Mouse (Mus musculus) midbrain, postnatal 0 days (tissue): Measurements from ENCODE around the gene Fgf22. TPM values are rescaled to one million over a fixed set of nuclear protein-coding genes. Genes with fewer than 3 reads are reported as not detected.

Source experiments
- ATAC-seq: fragments of 200-750 bp; cut with Nextera tagmentation; 2 replicates; pipeline ENCODE4 v1.8.0; 2017; ENCODE audit warnings: moderate number of reproducible peaks, mild to moderate bottlenecking, moderate TSS enrichment, moderate library complexity; ENCODE audit not compliant: low FRiP score
- DNase-seq: peaks from one replicate; pipeline ENCODE4 v3.0.0-alpha.2; 2015; ENCODE audit warnings: low spot score
- H3K27ac ChIP-seq: fragments of 300-500 bp; sonication (generic); 2 replicates; pipeline ENCODE4 v1.5.1; 2014; ENCODE audit warnings: low read depth, mild to moderate bottlenecking, low read length, mixed read lengths
- H3K27me3 ChIP-seq: fragments of 300-500 bp; sonication (generic); 2 replicates; pipeline ENCODE4 v1.6.1; 2014; ENCODE audit warnings: low read length, control low read depth, mixed read lengths; ENCODE audit not compliant: insufficient read depth
- H3K36me3 ChIP-seq: fragments of 300-500 bp; sonication (generic); 2 replicates; pipeline ENCODE4 v1.6.1; 2014; ENCODE audit warnings: low read length, control low read depth, mixed read lengths; ENCODE audit not compliant: insufficient read depth
- H3K4me1 ChIP-seq: fragments of 300-500 bp; sonication (generic); 2 replicates; pipeline ENCODE4 v1.6.1; 2014; ENCODE audit warnings: mild to moderate bottlenecking, control low read depth, antibody characterized with exemption, low read length, mixed read lengths; ENCODE audit not compliant: insufficient read depth
- H3K4me2 ChIP-seq: fragments of 300-500 bp; sonication (generic); 2 replicates; pipeline ENCODE4 v1.6.1; 2014; ENCODE audit warnings: low read depth, mild to moderate bottlenecking, low read length, mixed read lengths; ENCODE audit not compliant: poor library complexity, severe bottlenecking
- H3K4me3 ChIP-seq: fragments of 300-500 bp; sonication (generic); 2 replicates; pipeline ENCODE4 v1.5.1; 2014; ENCODE audit warnings: low read depth, mild to moderate bottlenecking, low read length, moderate library complexity
- H3K9ac ChIP-seq: fragments of 300-500 bp; sonication (generic); replicated peaks from 2 replicates; pipeline ENCODE4 v1.6.1; 2014; ENCODE audit warnings: mild to moderate bottlenecking, low read length, moderate library complexity, mixed read lengths; ENCODE audit not compliant: poor library complexity, severe bottlenecking
- H3K9me3 ChIP-seq: fragments of 300-500 bp; sonication (generic); 2 replicates; pipeline ENCODE4 v1.6.1; 2016; ENCODE audit warnings: low read length, control low read depth
- CTCF ChIP-seq: IDR thresholded peaks from 2 replicates; pipeline ENCODE4 v1.5.1; 2016; ENCODE audit warnings: antibody characterized with exemption, mild to moderate bottlenecking
- WGBS: fragments of 180-500 bp; shearing (Covaris S2); extraction: QIAGEN DNeasy Blood & Tissue Kit; methylation state at CpG from one replicate; pipeline ENCODE4 v1.1.7; 2014; 5-methylcytosine and 5-hydroxymethylcytosine counted together
- polyA plus RNA-seq: library from polyadenylated mRNA; unstranded; fragments of >200 nt; fragmentation: Nextera tagmentation; extraction: Ambion mirVana; gene quantifications from 2 replicates; pipeline ENCODE4 v1.2.1, GENCODE M21; 2015
- total RNA-seq: library from RNA; depleted of rRNA; stranded (reverse); fragments of >200 nt; gene quantifications from 2 replicates; pipeline ENCODE4 v1.2.3, GENCODE M21; 2014

The Fgf22 gene
- total and polyA plus RNA-seq, 2 experiments from 2014 or later = 1.7 to 3.1 TPM

- H3K4me2 ChIP-seq = peak overlapping the region; percentile 18; the same call in 1 of the 2 replicates
- H3K9ac ChIP-seq = no peak overlapping the region
- no peak for ATAC-seq
Observed at GRCm38 (mm10) chr10:79709307-79709706, 45.6 kb upstream of the Fgf22 start.

GRCm38 (mm10) chr10:79712029-79712428, 42.8 kb upstream of the Fgf22 start:
- H3K9me3 ChIP-seq = no peaks in the 10 kb centered on the region
- no peak overlapping the region for H3K9ac ChIP-seq
- H3K36me3 ChIP-seq = peaks cover 33% of the 10 kb centered on the region
- H3K27ac ChIP-seq = no peak overlapping the region
- ATAC-seq (no peak), DNase-seq (no peak)
- no peaks in the 10 kb centered on the region for H3K27me3 ChIP-seq
- WGBS = 84% methylated on average over 1 of the region's 1 CpGs
- peak; percentile 50 for TF ChIP-seq CTCF
- no peak overlapping the region for H3K4me2 ChIP-seq
- no peak overlapping the region for H3K4me3 ChIP-seq
- no peaks in the 10 kb centered on the region; the same call in 1 of the 2 replicates for H3K4me1 ChIP-seq

More at GRCm38 (mm10) chr10:79709307-79709706, 45.6 kb upstream of the Fgf22 start:
- 86% methylated on average over 7 of the region's 7 CpGs for WGBS
- no peak for TF ChIP-seq CTCF
- no peak overlapping the region for H3K4me3 ChIP-seq
- no peaks in the 10 kb centered on the region for H3K9me3 ChIP-seq
- peaks cover 37% of the 10 kb centered on the region for H3K36me3 ChIP-seq
- peaks cover 11% of the 10 kb centered on the region; the same call in 1 of the 2 replicates for H3K4me1 ChIP-seq
- no peak for DNase-seq
- no peaks in the 10 kb centered on the region for H3K27me3 ChIP-seq
- no peak overlapping the region for H3K27ac ChIP-seq

- H3K9me3 ChIP-seq = no peaks in the 10 kb centered on the region
- peaks cover 33% of the 10 kb centered on the region for H3K36me3 ChIP-seq
- H3K4me2 ChIP-seq = no peak overlapping the region
- WGBS = 13% methylated on average over 4 of the region's 6 CpGs
- no peak overlapping the region for H3K9ac ChIP-seq
- H3K4me1 ChIP-seq = no peaks in the 10 kb centered on the region; the same call in 1 of the 2 replicates
- no peak overlapping the region for H3K4me3 ChIP-seq
- DNase-seq (peak; percentile 87), ATAC-seq (no peak)
- peak; percentile 79 for TF ChIP-seq CTCF
- H3K27me3 ChIP-seq = no peaks in the 10 kb centered on the region
- no peak overlapping the region for H3K27ac ChIP-seq
Observed at GRCm38 (mm10) chr10:79712499-79713126, 42.3 kb upstream of the Fgf22 start.

GRCm38 (mm10) chr10:79713163-79713562, 41.7 kb upstream of the Fgf22 start:
- no peak overlapping the region for H3K9ac ChIP-seq

GRCm38 (mm10) chr10:79714996-79715395, 39.9 kb upstream of the Fgf22 start:
- ATAC-seq = no peak
- WGBS = 63% methylated on average over 4 of the region's 4 CpGs
- Histone ChIP-seq H3K4me3 (no peak overlapping the region), H3K27ac (no peak overlapping the region), H3K4me1 (no peaks in the 10 kb centered on the region; the same call in 1 of the 2 replicates), H3K27me3 (no peaks in the 10 kb centered on the region), H3K9me3 (no peaks in the 10 kb centered on the region), H3K9ac (no peak overlapping the region), H3K4me2 (no peak overlapping the region), H3K36me3 (peaks cover 19% of the 10 kb centered on the region)
- peak; percentile 53 for DNase-seq
- TF ChIP-seq CTCF = no peak

More at GRCm38 (mm10) chr10:79713163-79713562, 41.7 kb upstream of the Fgf22 start:
- H3K4me2 ChIP-seq = no peak overlapping the region
- WGBS = 15% methylated on average over 1 of the region's 1 CpGs
- no peaks in the 10 kb centered on the region for H3K9me3 ChIP-seq
- H3K4me3 ChIP-seq = no peak overlapping the region
- TF ChIP-seq CTCF = no peak
- peaks cover 33% of the 10 kb centered on the region for H3K36me3 ChIP-seq
- no peaks in the 10 kb centered on the region for H3K27me3 ChIP-seq
- ATAC-seq = no peak
- no peak overlapping the region for H3K27ac ChIP-seq
- no peaks in the 10 kb centered on the region; the same call in 1 of the 2 replicates for H3K4me1 ChIP-seq
- no peak for DNase-seq

GRCm38 (mm10) chr10:79716254-79716987, 38.5 kb upstream of the Fgf22 start, which contains the start of gene Hcn2:
Gene Hcn2 (plus strand): TSS chr10:79716634.
- WGBS = 2% methylated on average over 34 of the region's 91 CpGs
- peak; percentile 55 for ATAC-seq
- no peaks in the 10 kb centered on the region for H3K9me3 ChIP-seq
- peak within 1 kb of the TSS; percentile 83 for H3K4me3 ChIP-seq
- peaks cover 5% of the 10 kb centered on the region for H3K36me3 ChIP-seq
- no peaks in the 10 kb centered on the region; the same call in 1 of the 2 replicates for H3K4me1 ChIP-seq
- no peak for DNase-seq
- peak within 1 kb of the TSS; percentile 66 for H3K4me2 ChIP-seq
- H3K27me3 ChIP-seq = no peaks in the 10 kb centered on the region
- peak within 1 kb of the TSS; percentile 84 for H3K9ac ChIP-seq
- no peak for TF ChIP-seq CTCF
- peak within 1 kb of the TSS; percentile 63 for H3K27ac ChIP-seq
